Mouse (Mus musculus): Measurements from ENCODE around the gene Btf3.

The Btf3 gene

GRCm38 (mm10) chr13:98316480-98317245, at the start of gene Btf3:
Gene Btf3, minus strand, starts transcription at chr13:98317006.
- peak; percentile 96 for ATAC-seq (ENCODE audit: insufficient number of reproducible peaks, low FRiP score, low TSS enrichment)

GRCm38 (mm10) chr13:98365766-98366421, 49.1 kb upstream of the Btf3 start:
- peak; percentile 45; the same call in 1 of the 2 replicates for ATAC-seq (ENCODE audit: insufficient number of reproducible peaks, low FRiP score, low TSS enrichment)

DNA sequence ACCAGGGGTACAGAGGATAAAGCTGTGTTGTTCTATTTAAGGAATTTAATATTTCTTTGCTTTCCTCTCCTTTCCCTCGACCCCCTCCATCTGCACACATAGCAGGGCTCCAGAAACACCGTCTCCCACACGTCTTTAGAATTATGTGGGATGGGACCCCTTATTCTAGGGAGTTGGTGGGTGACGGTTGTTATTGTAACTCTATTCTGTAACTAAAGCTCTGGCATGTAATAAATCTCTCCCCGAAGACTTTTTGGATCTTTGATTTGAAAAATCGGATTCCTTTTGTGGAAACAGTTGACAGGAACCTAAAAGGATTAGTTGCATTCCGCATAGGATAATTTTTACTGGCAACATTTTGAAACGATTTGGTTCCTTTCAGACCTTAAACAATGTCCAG, 48.3 kb upstream of the Btf3 start:
- ATAC-seq (ENCODE audit: insufficient number of reproducible peaks, low FRiP score, low TSS enrichment) = no peak

- no peak for ATAC-seq (ENCODE audit: insufficient number of reproducible peaks, low FRiP score, low TSS enrichment)
Observed at GRCm38 (mm10) chr13:98363046-98363445, 46.2 kb upstream of the Btf3 start.

DNA sequence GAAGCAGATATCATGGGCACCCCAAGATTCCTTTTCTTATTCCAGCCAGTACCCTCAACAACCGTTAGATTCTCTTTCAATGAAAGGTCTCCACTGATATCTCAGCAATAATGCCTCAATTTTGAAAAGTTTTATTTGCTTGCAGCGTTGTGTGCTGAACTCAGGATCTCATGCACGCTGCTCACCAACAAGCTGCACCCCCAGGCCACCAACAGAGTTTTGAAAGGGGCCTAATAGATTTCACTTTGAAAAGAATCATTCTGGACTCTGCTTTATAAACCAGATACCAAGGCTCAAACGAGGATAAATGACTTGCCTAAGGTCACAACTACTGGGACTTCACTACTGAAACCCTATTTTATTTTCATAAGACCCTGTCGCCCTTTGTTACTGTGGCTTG, 44.4 kb upstream of the Btf3 start:
- no peak for ATAC-seq (ENCODE audit: insufficient number of reproducible peaks, low FRiP score, low TSS enrichment)

GRCm38 (mm10) chr13:98360391-98360790, 43.6 kb upstream of the Btf3 start:
- no peak for ATAC-seq (ENCODE audit: insufficient number of reproducible peaks, low FRiP score, low TSS enrichment)

- ATAC-seq (ENCODE audit: insufficient number of reproducible peaks, low FRiP score, low TSS enrichment) = no peak
Observed at GRCm38 (mm10) chr13:98359337-98359736, 42.5 kb upstream of the Btf3 start.

DNA sequence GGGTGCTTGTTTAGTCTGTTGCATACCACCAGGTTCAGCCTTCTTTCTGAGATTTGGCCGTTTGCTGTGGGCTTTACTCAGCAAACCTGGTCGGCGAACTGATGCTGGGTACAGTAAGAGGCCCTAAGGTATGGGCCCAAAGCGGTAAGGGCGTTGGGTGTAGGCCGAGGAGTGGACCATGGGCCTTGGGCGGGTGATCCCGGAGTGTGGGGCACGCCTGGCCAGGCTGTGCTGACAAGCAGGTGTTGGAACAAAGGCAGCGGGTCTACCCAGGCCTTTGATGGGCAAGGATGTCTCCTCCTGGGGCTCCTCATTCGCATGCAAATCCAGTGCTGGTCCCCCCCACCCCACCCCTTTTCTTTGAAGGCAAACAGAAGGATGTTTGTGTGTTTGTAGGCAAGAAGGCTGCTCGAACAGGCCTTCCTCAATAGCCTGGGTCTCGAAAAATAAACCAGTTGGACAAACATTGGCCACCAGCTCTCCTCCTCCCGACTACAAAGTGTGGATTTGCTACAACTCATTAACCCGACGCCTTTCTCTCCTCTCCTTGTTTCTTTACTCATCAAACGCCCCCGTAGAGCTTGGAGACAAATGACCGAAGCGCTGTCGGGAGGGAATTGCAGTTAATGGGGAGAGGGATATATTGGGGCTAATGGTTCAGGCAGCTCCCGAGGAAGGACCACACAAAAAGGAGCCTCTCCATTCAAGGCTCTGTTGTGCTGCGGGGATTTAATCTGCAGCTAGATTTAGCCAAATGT, 41.8 kb upstream of the Btf3 start:
- no peak for ATAC-seq (ENCODE audit: insufficient number of reproducible peaks, low FRiP score, low TSS enrichment)

DNA sequence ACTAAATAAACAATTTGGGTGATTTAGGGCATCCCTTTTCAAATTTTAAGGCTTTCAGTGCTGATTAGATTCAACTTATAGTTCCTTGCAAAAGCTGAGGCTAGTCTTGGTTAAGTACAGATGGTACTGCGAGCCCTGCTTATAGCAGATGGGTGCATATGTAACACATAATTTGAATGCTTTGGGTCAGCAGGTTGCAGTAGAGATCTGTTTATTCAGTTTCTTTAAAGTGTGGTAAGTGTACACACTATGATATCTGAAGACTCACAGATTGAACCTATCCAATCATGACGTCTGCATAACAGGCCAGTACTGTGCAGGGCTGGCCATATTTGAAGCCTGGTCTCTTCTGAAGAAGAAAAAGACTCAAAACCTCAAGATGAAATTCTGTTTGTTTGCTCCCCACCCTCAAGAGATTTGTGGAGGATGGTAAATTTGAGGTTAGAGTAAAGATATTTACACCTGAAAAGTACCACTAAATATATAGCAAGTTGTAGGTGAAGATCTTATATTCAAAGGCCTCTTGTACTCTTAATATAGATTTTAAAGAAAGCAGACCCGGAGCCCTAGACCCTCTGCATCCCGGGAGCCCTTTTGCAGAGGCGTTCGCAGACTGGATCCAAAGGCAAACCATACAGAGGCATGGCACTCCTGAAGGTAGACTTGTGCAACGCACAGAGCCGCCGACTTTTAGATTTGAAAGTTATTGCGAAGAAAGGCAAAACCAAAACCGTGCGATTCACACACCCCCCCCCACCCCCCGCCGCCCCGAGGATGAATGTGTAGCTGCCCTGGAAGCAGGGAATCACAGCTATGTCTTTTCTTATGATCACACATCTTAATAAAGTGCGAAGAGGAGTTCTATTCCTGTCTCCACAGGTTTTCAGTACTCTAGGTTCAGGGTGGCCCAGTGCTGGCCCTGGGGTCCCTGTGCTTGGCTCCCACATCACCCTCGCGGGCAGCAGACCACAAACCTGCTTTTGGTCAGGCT, 40.9 kb upstream of the Btf3 start:
- no peak for ATAC-seq (ENCODE audit: insufficient number of reproducible peaks, low FRiP score, low TSS enrichment)

GRCm38 (mm10) chr13:98356973-98357425, 40.2 kb upstream of the Btf3 start:
- ATAC-seq (ENCODE audit: insufficient number of reproducible peaks, low FRiP score, low TSS enrichment) = no peak

DNA sequence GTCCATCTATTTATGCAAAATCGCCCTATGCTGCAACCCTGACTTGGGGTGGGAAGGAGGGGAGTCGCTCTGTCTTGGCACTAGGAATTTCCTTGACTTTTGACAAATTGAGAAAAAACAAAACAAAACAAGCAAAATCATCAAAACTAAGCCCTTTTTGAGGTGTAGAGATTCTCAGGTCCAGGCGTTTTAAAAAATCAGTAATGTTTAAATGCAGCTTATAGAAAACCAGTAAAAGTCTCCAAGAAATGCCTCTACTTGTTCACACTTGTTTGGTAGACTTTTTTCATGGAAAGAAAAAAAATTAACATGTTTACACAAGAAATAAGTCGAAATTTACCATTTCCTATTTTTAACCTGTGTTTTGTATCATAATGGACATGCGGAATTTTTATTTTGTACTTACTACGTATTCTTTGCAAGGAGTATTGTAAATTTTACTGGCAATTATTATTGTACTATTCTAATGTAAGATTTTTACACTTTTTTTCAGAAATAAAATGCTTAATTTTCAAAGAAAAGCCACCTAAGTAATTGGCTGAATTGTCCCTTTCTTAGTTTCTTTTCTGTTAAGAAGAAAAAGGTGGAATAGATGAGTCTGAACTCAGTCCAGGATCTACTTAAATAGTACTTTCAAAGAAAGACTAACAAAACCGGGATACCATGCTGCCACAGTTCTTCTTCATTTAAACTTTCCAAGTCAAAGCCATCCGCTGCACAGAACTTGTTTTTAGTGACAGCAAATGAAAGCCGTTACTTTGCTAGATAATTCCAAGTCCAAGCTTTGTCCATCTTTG, 39.6 kb upstream of the Btf3 start:
- ATAC-seq (ENCODE audit: insufficient number of reproducible peaks, low FRiP score, low TSS enrichment) = no peak

DNA sequence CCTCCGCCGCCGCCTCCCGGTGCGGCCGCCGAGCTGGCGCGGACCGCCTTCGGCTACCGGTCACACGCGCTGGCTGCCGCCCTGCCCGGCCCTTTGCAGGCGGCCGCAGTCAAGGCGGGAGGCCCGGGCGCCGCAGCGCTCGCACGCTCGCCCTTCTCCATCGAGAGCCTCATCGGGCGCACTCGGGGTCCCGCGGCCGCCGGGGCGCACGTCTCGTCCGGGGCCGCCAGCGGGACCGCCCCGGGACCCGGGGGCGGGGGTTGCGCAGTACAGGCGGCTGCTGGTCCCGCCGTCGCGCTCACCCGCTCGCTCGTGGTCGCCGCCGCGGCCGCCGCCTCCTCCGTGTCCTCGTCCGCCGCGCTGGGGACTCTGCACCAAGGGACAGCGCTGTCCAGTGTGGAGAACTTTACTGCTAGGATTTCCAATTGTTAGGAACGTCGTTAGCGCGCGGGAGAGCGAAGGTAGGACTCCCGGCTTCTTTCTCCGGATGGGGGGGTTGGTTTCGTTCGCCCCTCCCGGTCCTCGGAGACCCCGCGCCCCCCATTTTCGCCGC, 38.8 kb upstream of the Btf3 start:
- ATAC-seq (ENCODE audit: insufficient number of reproducible peaks, low FRiP score, low TSS enrichment) = no peak

- ATAC-seq (ENCODE audit: insufficient number of reproducible peaks, low FRiP score, low TSS enrichment) = no peak; the same call in 1 of the 2 replicates
Observed at GRCm38 (mm10) chr13:98354871-98355558, 38.2 kb upstream of the Btf3 start.

DNA sequence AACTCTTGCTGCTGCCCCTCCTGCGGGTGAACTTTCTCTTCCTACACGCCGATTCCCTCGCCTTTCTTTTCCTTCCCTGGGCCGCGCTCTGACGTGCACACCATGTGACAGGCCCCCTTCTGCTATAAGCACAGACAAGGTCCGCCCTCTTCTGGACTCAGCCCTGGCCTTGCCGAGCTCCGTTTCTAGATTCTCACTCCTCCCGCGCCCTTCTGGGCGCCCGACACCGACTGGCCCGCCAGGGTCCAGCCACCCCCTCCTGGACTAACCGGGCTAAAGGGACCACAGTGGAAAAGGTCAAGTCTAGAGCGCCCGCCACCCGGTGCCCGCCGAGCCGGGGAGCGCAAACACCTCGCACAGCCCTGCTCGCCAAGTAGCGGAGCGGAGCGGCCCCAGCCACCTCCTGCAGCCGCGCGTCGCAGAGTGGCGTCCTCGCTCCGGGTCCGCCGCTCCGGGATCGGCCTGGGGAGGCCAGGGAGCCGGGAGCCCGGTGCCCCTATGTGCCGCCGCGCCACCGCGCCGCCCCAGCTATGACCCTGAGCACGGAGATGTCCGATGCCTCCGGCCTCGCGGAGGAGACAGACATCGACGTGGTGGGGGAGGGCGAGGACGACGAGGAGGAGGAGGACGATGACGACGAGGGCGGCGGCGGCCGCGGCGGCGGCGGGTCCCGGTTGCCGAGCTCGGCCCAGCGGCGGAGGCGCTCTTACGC, 37.4 kb upstream of the Btf3 start, which contains the start of gene Foxd1:
Foxd1 (plus strand) TSS at position 153 of the 712 bp plus-strand sequence.
- ATAC-seq (ENCODE audit: insufficient number of reproducible peaks, low FRiP score, low TSS enrichment) = 0 out of 2 replicates have a peak, but pooled peaks have one; percentile 31

GRCm38 (mm10) chr13:98353709-98354089, 36.9 kb upstream of the Btf3 start:
- ATAC-seq (ENCODE audit: insufficient number of reproducible peaks, low FRiP score, low TSS enrichment) = no peak

- no peak for ATAC-seq (ENCODE audit: insufficient number of reproducible peaks, low FRiP score, low TSS enrichment)
Observed at GRCm38 (mm10) chr13:98352381-98352975, 35.7 kb upstream of the Btf3 start.

DNA sequence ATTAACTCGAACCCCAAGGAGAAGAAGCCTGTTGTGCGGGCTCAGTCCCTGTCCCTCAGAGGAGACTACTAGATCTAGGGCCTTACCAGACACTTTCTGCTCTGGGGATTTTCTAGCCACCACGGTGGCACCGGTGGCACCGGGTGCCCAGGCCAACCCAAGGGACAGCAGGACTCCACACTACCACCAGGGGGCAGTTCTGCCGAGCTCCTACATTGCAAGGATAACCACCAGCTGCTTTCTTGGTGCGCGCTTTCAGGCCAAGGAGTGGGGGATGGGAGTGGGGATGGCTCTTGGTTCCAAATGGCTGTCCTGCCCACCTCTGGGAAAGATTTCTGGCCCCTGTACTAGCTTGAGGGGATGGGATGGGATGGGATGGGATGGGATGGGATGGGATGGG, 34.7 kb upstream of the Btf3 start:
- ATAC-seq (ENCODE audit: insufficient number of reproducible peaks, low FRiP score, low TSS enrichment) = no peak
